Mouse (Mus musculus) C2C12 (cell line): ENCODE data around the gene Fam13a.

Experiments used
- CTCF ChIP-seq: IDR thresholded peaks from one replicate; pipeline ENCODE4 v1.5.1; 2011; ENCODE audit not compliant: control insufficient read depth, insufficient read depth, insufficient read length
- MYOG ChIP-seq: IDR thresholded peaks from one replicate; pipeline ENCODE4 v1.6.1; 2011; ENCODE audit not compliant: control insufficient read depth, insufficient read length; ENCODE audit errors: extremely low read depth
- USF1 ChIP-seq: IDR thresholded peaks from one replicate; pipeline ENCODE4 v1.6.1; 2011; ENCODE audit warnings: low read depth, mild to moderate bottlenecking, control low read depth, moderate library complexity

DNA sequence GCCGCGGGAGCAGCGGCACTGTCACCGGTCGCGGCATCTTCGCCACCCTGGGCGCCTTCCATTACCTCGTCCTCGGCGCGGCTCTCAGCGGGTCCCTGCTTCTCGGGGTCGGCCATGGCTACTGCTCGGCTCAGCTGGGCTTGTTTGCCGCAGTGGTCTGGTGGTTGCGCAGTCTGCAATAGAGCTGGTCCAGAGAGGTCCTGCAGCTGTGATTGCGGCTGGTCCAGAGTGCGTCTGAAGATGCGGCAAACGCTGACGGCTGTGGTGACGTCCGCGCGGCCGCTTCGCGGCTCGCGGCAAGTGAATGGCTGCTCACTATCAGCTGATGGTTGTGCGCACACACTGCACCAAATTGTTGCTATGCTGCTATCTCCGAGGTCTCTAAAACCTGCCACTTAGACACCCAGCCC is 117.5 kb downstream of the Fam13a start, which contains the start of gene Nap1l5:
- no peak for TF ChIP-seq CTCF
- TF ChIP-seq USF1, result no peak
- TF ChIP-seq MYOG, result no peak
